Mouse (Mus musculus) neural tube, embryonic 14.5 days (tissue): ENCODE data around the gene Vps13d. TPM values are rescaled to one million over a fixed set of nuclear protein-coding genes. Genes with fewer than 3 reads are reported as not detected.

Experiments
- ATAC-seq: fragments of 200-750 bp; cut with Nextera tagmentation; 2 replicates; pipeline ENCODE4 v1.8.0; 2017; ENCODE audit warnings: low read depth, mild to moderate bottlenecking, moderate TSS enrichment, moderate library complexity
- H3K27ac ChIP-seq: fragments of 300-500 bp; sonication (generic); 2 replicates; pipeline ENCODE4 v1.5.1; 2014; ENCODE audit warnings: low read depth, mild to moderate bottlenecking, control low read depth, low read length, moderate library complexity, mixed read lengths
- H3K27me3 ChIP-seq: fragments of 300-500 bp; sonication (generic); 2 replicates; pipeline ENCODE4 v1.6.1; 2014; ENCODE audit warnings: low read length; ENCODE audit not compliant: control insufficient read depth, insufficient read depth
- H3K36me3 ChIP-seq: fragments of 300-500 bp; sonication (generic); 2 replicates; pipeline ENCODE4 v1.6.1; 2014; ENCODE audit warnings: low read length, mixed read lengths; ENCODE audit not compliant: control insufficient read depth, insufficient read depth
- H3K4me1 ChIP-seq: fragments of 300-500 bp; sonication (generic); 2 replicates; pipeline ENCODE4 v1.6.1; 2014; ENCODE audit warnings: low read length; ENCODE audit not compliant: control insufficient read depth, insufficient read depth
- H3K4me2 ChIP-seq: fragments of 300-500 bp; sonication (generic); 2 replicates; pipeline ENCODE4 v1.6.1; 2014; ENCODE audit warnings: mild to moderate bottlenecking, low read depth, low read length, control low read depth
- H3K4me3 ChIP-seq: fragments of 300-500 bp; sonication (generic); 2 replicates; pipeline ENCODE4 v1.5.1; 2014; ENCODE audit warnings: low read depth, low read length, control low read depth, mixed read lengths
- H3K9ac ChIP-seq: fragments of 300-500 bp; sonication (generic); replicated peaks from 2 replicates; pipeline ENCODE4 v1.6.1; 2014; ENCODE audit warnings: low read depth, mild to moderate bottlenecking, control low read depth, low read length, mixed read lengths
- H3K9me3 ChIP-seq: fragments of 300-500 bp; sonication (generic); 2 replicates; pipeline ENCODE4 v1.6.1; 2016; ENCODE audit warnings: low read length; ENCODE audit not compliant: control insufficient read depth
- WGBS: fragments of 180-500 bp; shearing (Covaris S2); extraction: QIAGEN DNeasy Blood & Tissue Kit; methylation state at CpG from one replicate; pipeline ENCODE4 v1.1.7; 2014; 5-methylcytosine and 5-hydroxymethylcytosine counted together
- polyA plus RNA-seq: library from polyadenylated mRNA; unstranded; fragments of >200 nt; fragmentation: Nextera tagmentation; extraction: Ambion mirVana; gene quantifications from 2 replicates; pipeline ENCODE4 v1.2.1, GENCODE M21; 2014

Vps13d gene
- polyA plus RNA-seq, 1 experiment from 2014 or later = 12.9 TPM

DNA sequence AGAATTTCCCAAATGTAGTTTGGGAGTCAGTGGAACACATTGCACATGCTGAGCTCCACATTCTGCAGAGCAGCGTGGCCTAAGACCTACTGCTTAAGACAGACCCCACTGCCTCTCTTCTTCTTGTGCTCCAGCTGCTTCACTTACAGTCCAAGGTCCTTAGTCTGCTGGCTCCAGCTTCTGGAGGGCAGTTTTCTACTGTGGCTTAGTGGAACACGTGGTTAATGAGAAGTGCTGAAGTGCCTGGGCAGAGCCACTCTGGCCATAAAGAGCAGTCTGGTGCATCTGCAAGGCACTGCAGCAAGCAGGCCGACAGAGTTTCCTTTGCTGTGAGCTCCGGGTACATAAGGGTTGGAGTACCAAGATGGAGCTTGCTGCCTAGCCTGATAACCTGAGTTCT lies 163.3 kb downstream of the Vps13d start:
- Histone ChIP-seq H3K27ac (no peak overlapping the region), H3K4me2 (no peak overlapping the region), H3K9me3 (no peaks in the 10 kb centered on the region), H3K36me3 (0 out of 2 replicates have a peak, but pooled peaks cover 4% of the 10 kb centered on the region), H3K4me3 (no peak overlapping the region), H3K4me1 (peaks cover 9% of the 10 kb centered on the region), H3K9ac (no peak overlapping the region), H3K27me3 (no peaks in the 10 kb centered on the region)
- WGBS = 61% methylated on average over 4 of the region's 4 CpGs
- ATAC-seq = no peak

DNA sequence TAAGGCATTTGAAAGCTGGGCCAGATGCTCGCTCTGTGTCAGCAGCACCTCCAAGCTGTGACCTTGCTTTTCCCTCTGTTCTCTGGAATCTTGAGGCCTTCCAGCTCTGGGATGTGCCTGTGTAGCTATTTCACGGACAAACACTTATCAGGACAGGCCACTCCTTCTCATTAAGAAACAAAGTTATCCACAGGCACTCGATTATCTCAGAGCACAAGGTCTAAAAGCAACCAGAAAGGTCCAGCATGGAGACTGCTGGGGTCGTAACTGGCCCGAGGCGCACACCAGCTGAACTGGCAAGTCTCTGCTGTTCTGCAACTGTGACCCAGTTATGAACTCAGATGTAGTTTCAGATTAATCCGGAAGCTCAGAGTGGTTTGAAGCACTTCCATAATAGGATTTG lies 168.4 kb downstream of the Vps13d start:
- Histone ChIP-seq H3K27ac (no peak overlapping the region), H3K27me3 (no peaks in the 10 kb centered on the region), H3K9ac (no peak overlapping the region), H3K4me2 (no peak overlapping the region), H3K4me3 (no peak overlapping the region), H3K9me3 (no peaks in the 10 kb centered on the region), H3K4me1 (0 out of 2 replicates have a peak, but pooled peaks cover 4% of the 10 kb centered on the region), H3K36me3 (no peaks in the 10 kb centered on the region)
- WGBS = 65% methylated on average over 7 of the region's 7 CpGs
- ATAC-seq = no peak

DNA sequence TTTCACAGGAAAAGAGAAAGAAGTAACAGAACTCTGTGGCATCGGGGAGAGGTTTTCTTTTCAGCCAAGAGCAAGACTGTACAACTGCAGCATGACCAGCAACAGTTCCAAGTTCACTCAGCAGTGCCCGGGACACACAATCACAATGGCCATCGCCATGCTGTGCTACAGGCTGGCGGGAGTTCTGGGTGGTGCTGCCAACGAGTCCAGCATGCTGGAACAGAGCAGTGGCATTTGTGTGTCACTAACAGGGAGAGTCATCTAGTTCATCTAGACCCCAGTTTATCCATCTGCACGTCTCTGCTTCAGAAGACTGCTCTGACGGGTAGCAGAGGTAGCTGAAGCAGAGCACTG lies 169.4 kb downstream of the Vps13d start:
- 64% methylated on average over 7 of the region's 7 CpGs for WGBS
- ATAC-seq = no peak

DNA sequence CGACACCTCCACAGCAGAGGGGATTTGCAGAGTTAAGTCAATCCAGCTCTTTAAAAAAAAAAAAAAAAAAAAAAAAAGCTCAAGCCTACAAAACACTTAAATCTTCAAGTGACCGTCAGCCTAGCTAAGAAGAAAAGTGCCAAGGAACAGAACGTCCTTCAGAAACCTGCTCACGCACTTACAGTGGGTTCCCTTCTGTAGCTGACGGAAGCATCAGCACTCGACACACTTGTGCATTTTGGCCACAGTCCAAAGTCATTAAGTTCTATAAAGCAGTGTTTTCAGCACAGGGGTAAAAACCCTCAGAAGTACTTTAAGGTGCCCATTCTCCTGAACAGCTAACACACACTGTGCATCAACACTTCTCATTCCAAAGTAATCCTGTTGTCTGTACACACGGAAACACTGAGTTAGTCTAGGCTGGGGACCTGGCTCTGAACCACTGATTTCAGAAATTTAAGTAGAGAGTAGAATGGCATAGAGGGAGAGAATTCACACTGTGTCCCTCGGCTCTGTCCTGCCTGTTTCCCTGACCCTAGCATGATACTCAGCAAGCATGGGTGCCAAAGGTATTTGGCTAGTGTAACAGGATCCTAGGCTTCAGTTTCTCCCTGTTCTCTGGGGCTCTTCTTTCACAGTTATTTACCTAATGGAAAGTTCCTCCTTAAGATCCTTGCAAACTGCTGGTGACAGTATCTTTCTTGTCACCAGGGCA lies 170.0 kb downstream of the Vps13d start:
- Histone ChIP-seq H3K27me3 (no peaks in the 10 kb centered on the region), H3K36me3 (no peaks in the 10 kb centered on the region), H3K27ac (no peak overlapping the region), H3K9me3 (no peaks in the 10 kb centered on the region), H3K4me2 (no peak overlapping the region), H3K4me1 (0 out of 2 replicates have a peak, but pooled peaks cover 4% of the 10 kb centered on the region), H3K9ac (no peak overlapping the region), H3K4me3 (no peak overlapping the region)
- peak; percentile 67; the same call in 1 of the 2 replicates for ATAC-seq
- 26% methylated on average over 8 of the region's 8 CpGs for WGBS

More for the DNA sequence above, 169.4 kb downstream of the Vps13d start:
- no peak overlapping the region for H3K4me3 ChIP-seq
- H3K27me3 ChIP-seq = no peaks in the 10 kb centered on the region
- H3K4me1 ChIP-seq = 0 out of 2 replicates have a peak, but pooled peaks cover 4% of the 10 kb centered on the region
- no peaks in the 10 kb centered on the region for H3K36me3 ChIP-seq
- H3K9me3 ChIP-seq = no peaks in the 10 kb centered on the region
- H3K4me2 ChIP-seq = no peak overlapping the region
- H3K9ac ChIP-seq = no peak overlapping the region
- H3K27ac ChIP-seq = no peak overlapping the region

DNA sequence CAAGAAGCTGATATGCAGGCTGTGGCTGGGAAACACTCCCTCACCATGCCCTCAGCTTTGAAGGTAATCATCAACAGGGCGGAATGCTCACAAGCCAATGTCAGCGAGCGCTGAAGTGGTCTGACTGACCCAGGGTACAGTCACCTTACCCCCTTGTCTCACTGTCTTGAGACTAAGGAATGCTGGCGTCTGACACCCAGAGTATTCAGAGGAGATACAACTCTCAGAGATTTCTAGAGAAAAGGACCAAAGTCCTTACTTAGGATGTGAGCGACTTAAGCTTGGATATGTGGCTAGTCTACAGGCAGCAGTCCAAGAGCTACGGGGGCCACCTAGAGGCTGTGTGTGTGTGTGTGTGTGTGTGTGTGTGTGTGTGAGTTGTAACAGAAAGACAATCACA lies 170.9 kb downstream of the Vps13d start:
- H3K9ac ChIP-seq = no peak overlapping the region
- WGBS = 87% methylated on average over 6 of the region's 6 CpGs
- no peaks in the 10 kb centered on the region for H3K9me3 ChIP-seq
- H3K27ac ChIP-seq = no peak overlapping the region
- 0 out of 2 replicates have a peak, but pooled peaks cover 4% of the 10 kb centered on the region for H3K4me1 ChIP-seq
- no peak for ATAC-seq
- H3K27me3 ChIP-seq = no peaks in the 10 kb centered on the region
- no peak overlapping the region for H3K4me2 ChIP-seq
- H3K36me3 ChIP-seq = no peaks in the 10 kb centered on the region; the same call in 1 of the 2 replicates
- no peak overlapping the region for H3K4me3 ChIP-seq

DNA sequence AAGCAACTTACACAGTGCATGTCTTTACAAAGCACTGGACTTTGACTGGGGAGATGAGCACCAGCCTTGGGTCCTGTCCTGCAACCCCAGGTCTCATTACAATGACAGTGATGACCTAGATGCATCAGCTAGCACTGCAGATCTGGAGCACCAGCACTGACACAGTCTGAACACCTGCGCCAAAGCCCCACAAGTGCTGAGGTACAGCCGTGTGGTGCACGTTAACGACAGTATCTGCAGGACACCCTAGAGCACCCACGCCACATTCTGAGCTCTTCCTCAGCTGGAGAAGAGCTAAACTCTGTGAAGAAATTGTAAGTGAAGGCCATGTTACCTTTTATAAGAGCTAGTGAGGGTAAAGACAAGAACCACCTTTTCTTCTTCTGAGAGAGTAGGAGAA lies 172.0 kb downstream of the Vps13d start:
- H3K9me3 ChIP-seq = no peaks in the 10 kb centered on the region
- H3K36me3 ChIP-seq = no peaks in the 10 kb centered on the region; the same call in 1 of the 2 replicates
- no peak for ATAC-seq
- no peak overlapping the region for H3K9ac ChIP-seq
- WGBS = 92% methylated on average over 5 of the region's 5 CpGs
- H3K27ac ChIP-seq = no peak overlapping the region
- 0 out of 2 replicates have a peak, but pooled peaks cover 4% of the 10 kb centered on the region for H3K4me1 ChIP-seq
- H3K4me2 ChIP-seq = no peak overlapping the region
- H3K27me3 ChIP-seq = no peaks in the 10 kb centered on the region
- no peak overlapping the region for H3K4me3 ChIP-seq

DNA sequence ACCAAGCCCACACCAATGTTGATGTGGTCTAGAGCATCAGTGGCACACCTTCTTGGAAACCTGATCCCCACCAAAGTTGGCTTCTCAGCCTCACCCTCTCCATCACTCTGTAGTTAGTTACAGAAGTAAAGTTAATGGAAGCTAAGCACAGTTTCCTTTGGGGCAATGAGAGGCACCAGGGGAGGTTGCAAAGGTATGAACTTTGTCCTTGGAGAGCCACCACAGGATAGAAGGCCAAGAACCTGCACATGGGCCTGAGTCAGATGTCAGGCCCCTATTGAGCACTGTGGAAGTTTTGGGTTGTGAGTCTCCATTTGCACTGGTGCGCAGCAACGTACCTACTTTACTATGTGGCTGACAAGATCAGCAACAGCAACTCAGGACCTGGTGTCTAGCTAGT lies 172.6 kb downstream of the Vps13d start:
- H3K4me3 ChIP-seq = no peak overlapping the region
- H3K9me3 ChIP-seq = no peaks in the 10 kb centered on the region
- 86% methylated on average over 2 of the region's 2 CpGs for WGBS
- no peak overlapping the region for H3K4me2 ChIP-seq
- H3K27ac ChIP-seq = no peak overlapping the region
- H3K27me3 ChIP-seq = no peaks in the 10 kb centered on the region
- H3K36me3 ChIP-seq = no peaks in the 10 kb centered on the region; the same call in 1 of the 2 replicates
- H3K4me1 ChIP-seq = 0 out of 2 replicates have a peak, but pooled peaks cover 4% of the 10 kb centered on the region
- H3K9ac ChIP-seq = no peak overlapping the region
- ATAC-seq = no peak

DNA sequence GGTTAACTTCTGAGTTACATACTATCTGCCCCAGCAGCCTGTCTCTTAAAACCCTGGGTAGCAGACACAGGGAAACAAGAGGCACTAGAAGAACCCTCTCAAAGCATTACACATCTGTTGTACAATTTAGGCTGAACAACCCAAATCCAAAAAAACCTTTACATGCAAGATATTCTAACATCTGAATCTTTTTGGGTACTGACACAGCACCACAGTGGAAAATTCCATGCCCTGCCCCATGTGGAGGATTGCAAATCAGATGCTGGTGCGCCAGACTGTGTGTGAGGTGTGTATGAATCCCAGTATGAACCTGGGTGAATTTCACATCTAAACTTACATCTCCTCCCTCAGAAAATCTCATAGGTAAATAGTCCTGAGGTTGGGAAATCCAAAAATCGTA lies 174.4 kb downstream of the Vps13d start:
- Histone ChIP-seq H3K9ac (no peak overlapping the region), H3K4me3 (no peak overlapping the region), H3K4me1 (0 out of 2 replicates have a peak, but pooled peaks cover 4% of the 10 kb centered on the region), H3K9me3 (no peaks in the 10 kb centered on the region), H3K27me3 (no peaks in the 10 kb centered on the region), H3K4me2 (no peak overlapping the region), H3K27ac (no peak overlapping the region), H3K36me3 (peaks cover 17% of the 10 kb centered on the region)
- no peak for ATAC-seq
- WGBS = 97% methylated on average over 2 of the region's 2 CpGs

DNA sequence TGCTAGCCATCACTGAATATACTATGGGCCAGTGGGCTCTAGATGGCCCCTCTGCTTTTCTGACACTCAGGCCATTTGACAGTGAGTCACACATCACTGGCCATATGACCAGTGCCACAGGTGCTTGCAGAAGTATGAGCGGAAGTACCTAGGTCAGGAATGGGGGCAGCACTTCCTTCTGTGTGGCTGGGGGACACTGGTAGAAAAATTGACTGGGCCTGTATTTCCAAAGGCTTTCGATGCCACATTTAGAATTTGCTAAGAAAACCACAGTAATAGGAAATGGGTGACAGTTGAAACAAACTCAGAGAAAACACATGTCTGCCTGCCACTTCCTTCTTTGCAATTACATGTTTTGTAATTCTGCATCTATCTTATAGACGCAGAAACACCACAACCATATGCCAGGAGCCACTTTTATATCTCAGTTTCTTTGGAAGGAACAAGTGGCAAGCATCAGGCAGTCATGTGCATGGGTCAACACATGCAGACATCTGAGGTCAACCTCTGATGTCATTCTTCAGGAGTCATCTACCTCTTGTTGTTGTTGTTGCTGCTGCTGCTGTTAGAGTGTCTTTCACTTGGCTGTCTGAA lies 175.6 kb downstream of the Vps13d start:
- H3K27me3 ChIP-seq = no peaks in the 10 kb centered on the region
- no peak overlapping the region for H3K9ac ChIP-seq
- 97% methylated on average over 3 of the region's 3 CpGs for WGBS
- no peak for ATAC-seq
- no peak overlapping the region for H3K27ac ChIP-seq
- no peaks in the 10 kb centered on the region for H3K9me3 ChIP-seq
- no peak overlapping the region for H3K4me3 ChIP-seq
- H3K4me1 ChIP-seq = no peaks in the 10 kb centered on the region
- H3K36me3 ChIP-seq = peaks cover 22% of the 10 kb centered on the region
- H3K4me2 ChIP-seq = no peak overlapping the region
